Mouse (Mus musculus): ENCODE results near the gene Tbx5. TPM values are rescaled to one million over a fixed set of nuclear protein-coding genes. Genes with fewer than 3 reads are reported as not detected.

The Tbx5 gene
- not detected for polyA plus RNA-seq (2017; shearing (Covaris generic))

DNA sequence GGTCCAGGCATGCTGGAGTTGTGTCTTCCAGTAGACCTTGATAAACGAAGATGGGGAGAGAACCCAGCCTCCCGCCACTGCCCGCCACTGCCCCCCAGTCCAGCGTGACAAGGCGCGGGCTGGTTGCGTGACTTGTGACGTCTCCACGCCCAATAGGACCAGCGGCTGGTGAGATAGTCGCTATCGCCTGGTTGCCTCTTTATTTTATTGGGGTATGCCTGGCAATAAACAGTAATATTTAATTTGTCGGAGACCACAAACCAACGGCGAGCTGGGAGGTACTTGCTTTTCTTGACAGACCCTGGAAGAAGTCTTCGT lies at the start of gene Tbx5:
Gene Tbx5, plus strand, starts transcription at position 190 of the 318 bp plus-strand sequence.
- no peak for ATAC-seq

DNA sequence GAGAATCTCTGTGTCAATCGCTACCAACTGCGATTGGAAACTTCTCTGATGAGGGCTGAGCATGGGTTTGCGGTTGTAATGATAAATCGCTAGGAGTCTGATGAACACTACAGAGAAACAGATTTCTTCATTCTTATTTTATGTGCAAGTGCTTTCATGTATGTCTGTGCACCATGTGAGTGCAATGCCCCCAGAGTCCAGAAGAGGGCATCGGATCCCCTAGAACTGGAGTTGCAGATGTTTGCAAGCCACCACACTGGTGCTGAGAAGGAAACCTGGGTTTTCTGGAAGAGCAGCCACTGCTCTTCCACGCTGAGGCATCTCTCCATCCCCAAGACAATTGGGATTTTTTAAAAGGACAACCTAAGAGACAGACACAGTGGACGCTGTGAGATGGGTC lies 46.5 kb upstream of the Tbx5 start:
- ATAC-seq, result no peak

DNA sequence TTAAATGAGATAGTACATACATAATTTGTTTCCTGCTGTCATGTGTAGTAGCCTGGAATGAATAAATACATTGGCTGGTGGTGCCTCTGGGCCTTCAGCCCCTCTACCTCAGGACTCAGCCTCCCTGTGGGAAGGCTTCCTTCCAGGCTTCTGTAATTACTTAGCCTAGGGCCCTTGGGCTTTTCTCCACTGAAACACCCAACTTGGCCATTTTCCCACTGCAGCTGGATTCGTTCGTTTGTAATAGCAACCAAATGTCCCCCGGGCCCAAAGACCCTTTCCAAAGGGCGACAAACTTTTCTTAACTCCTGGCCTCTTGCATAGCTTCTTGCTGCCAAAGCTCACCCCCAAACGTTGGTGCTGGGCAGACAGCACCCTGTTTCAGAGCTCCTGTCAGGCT lies 40.8 kb upstream of the Tbx5 start:
- no peak for ATAC-seq

DNA sequence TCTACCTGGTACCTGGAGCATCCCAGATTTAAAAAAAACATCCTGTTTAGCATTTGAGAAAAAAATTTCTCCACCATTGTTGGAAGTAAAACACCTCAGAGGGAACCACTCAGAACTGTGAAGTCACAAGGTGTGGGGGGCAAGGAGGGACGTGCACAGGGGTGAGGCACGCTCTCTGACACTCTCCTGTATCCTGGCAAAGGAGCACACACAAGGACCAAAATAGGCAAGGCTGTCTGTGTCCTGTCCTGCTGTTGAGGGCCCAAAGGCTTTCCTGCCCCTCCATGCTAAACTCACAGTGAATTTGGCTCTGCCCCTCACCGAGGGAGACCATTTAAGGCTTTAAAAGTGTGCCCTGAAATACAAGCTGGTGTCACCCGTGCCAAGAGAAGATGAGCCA lies 38.5 kb upstream of the Tbx5 start:
- ATAC-seq, result no peak

DNA sequence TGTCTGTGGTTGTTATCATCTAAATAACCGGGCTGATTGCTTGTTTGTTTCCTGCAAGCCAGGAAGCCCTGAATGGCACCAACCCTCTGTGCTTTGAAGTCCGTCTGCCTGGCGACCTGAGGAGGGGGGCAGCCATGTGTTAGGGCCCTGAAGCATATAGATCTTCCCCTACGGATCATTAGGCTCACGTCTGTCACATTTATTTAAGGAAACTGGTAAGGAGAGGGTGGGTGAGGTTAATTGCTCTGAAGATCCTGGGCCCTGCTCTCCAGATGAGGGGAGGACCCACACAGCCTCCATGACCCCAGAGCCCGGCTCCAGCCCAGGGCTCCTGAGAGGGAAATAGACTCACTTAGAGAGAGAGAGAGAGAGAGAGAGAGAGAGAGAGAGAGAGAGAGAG lies 37.1 kb upstream of the Tbx5 start:
- no peak for ATAC-seq

DNA sequence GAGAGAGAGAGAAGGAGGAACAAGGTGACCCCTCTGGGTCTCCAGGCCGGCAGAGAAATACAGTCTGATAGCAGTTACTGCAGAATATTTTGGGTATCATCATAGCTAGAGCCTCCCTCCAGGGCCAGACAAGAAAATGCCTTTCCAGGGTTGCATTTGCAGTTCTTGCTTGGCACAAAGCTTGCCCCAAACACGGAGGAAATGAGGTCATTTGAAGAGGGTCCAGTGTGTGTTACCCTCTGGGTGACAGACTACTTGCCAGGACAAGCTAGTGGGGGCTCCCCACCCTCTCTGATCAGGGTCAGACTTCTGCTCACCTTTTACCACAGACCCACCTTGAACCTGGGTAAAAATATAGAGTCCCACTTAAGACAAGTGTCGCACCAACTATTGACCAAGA lies 36.7 kb upstream of the Tbx5 start:
- ATAC-seq, result no peak

DNA sequence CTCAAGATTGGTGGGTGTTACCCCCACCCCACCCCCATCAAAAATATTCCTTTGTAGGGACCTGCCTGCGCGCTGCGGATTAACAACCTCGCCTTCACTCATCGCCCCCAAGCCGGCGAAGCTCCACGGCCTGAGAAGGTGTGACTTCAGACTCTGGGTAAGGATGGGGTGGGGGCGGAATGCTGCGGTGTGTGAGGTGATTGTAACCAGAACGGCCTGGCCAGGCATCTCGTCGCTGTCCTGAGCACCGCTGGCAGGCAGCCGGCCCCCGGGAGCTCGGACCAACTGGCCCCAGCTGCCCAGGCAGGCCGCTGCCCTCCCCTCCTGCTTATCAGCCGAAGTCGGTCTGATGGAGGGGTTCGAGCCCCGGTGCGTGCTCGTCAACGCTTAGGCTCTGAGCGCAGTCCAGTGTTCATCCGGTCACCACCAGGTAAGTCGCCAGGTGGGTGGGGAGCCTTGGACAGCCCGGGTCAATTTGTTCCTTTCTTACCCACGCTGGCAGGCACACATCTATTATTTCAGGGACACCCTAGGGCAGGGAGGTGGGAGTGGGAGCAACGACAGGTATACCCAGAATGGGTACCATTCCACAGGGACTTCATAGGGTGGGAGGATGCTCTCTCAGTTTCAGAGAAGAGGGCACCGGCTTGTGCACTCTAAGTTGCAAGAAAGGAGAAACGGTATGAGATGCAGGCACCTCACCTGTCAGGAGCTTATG lies 35.9 kb upstream of the Tbx5 start:
- ATAC-seq, result no peak

DNA sequence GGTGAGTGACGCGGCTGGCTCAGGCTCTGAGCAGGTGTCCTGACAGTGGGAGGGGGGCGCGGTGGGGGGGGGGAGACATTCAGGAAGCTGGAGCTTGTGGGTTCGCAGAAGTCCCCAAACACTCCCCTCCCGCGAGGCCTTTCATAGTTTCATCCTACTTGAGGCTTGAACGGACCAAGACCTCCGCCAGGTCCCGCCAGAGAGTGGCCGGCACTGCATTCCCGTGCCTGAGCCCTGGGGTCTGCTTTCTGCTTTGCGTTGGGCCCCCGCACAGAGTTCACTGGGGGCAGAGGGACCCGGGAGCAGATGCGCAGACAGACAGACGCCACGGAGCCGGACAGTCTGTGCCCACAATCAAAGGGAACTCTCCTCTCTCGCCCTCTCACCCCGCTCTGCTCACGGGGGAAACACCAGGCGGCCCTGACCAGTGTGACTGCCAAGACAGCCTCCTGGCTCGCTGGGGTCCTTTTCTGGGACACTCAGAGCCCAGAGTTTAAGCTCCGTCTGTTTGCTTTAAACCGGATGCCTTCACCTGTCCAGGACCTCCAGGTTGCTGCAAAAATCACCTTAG lies 34.8 kb upstream of the Tbx5 start:
- ATAC-seq, result no peak

DNA sequence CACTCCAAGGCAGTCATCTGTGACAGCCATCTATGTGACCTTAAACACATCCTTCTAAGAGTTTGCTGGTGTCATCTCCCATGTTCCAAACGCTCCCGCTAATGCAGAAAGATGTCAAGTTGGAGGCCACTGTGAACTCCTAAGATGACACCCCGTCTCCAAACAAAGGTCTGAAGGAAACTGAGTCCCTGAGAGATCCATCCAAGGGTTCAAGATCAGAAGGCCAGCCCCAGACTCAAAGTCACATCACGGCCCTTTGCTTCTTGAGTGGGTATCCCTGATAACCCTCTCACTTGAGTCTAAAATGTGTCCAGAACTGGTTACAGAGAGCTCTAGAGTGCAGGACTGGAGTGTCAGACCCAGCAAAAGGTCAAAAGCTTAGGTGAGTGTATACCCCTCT lies 34.2 kb upstream of the Tbx5 start:
- no peak for ATAC-seq

DNA sequence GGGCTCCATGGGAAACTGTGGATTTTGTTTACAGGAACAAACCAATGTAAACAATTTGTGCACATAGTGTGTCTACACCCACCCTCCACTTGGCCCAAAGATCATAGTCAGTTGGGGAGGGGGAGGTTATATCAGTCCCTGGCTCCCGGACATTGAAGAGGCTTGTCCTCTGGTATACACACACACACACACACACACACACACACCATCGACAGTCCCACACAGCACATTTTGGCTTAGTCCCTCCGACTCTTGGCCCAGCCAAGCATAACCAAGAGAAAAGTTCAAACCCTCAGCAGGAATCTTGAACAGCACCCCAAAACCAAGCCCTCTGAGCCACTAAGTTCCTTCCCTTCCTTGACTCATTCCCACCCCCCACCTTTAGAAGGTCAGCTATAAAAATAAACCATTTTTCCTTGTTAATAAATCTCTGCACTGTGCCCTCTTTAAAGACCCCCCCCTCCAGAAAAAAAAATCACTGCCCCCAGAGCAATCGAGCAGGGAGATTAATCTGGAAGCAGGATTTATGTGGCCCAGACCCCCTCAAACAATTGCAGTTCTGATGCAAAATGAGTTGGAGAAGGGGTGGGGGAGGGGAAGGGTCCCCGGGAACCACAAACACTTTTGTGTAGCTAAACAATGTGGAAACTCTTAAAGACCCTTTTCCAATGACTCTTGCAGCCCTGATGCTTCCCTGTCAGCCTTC lies 33.6 kb upstream of the Tbx5 start:
- no peak for ATAC-seq

DNA sequence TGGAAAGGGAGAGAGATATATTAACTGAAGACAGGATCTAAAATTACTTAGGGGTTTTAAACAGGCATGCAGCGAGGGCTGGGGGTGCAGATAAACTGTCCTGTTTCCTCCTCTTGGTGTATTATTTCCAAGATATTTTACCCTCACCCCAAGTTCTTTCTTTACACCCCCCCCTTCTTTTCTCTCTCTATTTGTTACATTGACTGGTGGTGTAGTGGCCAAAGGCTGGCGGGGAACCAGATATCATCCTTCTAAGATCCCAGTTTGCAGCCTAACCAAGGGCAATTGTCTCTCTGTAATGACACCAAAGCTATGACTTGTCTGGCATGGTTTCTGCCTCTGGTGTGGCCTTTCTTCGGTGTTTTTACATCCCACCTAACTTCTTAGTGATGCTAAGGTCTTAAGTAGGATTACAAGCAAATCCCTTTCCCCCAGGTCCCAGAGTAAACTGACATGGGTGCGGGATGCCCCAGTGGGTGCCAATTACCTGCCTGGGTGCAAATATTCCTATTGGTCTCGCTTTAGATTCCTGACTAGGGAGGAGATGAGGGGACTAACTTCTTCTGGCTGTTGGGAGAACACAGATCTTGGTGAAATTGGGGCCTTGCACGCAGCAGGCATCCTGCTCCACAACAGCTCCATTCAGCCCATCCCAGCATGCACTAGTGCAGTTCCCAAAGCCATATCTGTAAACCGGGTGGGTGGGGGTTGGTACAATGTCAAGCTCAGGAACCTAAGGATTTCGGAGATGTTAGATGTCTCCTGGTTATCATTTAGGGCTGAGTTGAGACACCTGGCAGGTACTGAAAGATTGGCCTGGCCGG lies 32.8 kb upstream of the Tbx5 start:
- no peak for ATAC-seq

DNA sequence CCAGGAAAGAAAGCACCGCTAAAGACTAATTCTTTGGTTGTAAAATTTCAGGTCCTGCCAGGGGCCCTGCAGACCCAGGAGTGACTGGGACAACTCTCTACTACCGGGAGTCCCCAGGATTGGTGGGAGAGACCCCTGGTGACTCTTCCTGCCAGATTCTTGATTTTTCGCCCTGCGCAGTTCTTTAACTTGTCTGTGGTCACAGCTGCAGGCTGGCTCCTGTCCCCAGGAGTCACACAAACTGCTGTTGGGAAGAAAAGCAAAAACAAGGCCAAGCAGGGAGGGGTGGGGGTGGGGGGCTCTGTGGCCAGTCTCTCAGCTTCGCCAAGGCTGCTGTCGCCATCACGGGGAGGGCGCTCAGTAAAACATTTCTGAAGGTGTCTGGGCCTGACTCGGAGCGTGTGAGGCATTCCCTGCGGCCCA lies 32.2 kb upstream of the Tbx5 start:
- ATAC-seq, result no peak

DNA sequence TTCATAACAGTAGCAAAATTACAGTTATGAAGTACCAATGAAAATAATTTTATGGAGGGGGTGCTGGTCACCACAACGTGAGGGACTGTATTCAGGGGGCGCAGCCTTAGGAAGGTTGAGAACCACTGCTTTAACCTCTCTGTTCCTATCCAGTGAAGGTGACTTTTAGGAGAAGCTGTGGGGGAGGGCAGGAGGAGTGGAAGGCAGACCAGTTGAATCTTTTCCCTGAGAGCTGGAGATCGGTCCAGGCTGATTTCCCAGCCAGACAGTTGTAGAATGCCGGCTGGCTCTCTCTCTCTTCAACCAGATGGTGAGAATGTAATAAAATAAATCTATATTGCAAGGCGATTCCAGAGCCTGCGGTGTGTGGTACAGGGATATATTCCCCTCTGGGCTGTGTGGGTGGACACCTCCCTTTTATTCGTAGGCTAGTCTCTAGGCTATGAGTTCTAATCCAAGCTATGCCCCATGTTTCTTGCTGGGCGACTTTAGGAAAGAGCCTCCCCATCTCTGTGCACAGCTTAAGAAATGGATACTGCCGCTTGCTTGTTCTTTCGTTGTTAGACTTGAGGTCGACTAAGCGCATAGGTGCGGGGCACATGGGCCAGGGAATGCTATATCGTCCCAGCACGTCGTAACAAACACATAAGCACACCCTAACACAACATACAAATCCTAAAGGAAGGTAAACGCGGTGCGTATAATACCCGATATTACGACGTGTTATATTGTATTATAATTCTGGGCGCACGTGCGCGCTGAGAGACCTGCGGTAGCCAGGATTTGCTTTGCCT lies 29.7 kb upstream of the Tbx5 start:
- ATAC-seq, result no peak

DNA sequence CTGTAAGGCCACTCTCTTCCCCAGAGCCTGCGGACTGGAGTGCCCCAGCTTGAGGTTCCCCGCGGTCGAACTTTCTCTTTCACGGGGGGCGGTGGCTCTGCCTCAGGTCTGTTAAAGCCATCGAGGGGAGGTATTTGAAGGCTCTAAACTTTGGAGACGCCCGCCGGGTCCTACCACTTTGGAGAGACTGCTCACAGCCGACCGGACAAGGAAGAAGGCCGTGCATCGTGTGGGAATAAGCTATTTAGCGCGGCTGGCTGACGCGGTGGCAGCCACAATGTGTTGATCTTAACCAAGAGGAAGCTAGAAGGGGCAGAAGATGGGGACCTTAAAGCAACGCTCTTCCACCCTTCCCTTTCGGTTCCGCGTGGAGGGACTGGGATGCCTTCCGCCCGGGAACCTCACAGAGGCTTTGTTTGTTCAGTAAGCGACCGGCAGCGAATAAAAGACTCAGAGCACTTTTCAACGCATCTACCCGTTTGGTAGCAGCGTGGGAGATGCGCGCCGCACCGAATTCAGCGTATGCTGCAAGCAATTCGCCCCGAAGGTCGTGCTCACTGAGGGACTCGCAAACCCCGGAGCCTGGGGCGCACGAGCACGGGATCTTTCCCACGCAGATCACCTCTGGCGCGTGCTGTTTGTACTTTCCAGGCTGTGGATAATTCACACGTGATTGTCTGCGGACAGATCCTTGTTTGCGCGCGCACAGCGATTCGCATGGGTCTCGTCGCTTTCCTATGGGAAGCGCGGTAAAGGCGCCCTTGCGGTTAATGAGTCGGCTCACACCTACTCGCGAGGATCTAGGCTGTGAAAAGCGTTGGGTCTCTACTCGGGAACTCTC lies 28.8 kb upstream of the Tbx5 start:
- ATAC-seq, result no peak

DNA sequence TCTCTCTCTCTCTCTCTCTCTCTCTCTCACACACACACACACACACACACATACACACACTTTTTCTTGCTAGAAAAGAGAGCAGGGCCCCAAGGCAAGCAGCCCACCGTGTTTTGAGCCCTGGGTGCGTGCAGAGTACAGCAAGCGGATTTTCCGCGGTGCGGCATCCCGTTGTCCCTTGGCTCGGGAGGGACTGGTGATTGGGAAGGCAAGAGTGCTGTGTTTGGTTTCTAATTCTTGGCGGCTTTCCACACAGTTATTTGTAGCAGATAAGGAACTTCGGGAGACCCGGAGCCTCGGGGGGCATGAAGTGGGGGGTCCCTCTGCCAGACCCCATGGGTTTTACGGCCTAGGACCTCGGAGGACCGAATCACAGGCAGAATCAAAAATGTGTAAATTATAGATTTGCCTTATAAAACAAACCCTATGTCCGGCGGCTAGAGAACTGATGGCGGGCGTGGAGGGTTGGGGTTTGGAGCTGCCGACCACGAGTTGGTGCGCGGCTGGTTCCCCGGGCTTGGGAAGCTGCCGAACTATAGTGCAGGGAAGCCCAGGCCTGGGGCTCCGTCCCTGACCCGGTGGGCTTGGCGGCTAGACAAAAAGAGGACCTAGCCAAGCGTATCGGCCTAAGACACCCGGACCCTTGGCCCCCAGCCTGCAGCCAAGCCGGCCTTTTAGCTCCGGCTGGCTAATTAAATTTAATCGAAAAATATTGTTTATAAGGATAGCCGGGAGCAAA lies 28.0 kb upstream of the Tbx5 start:
- no peak for ATAC-seq

DNA sequence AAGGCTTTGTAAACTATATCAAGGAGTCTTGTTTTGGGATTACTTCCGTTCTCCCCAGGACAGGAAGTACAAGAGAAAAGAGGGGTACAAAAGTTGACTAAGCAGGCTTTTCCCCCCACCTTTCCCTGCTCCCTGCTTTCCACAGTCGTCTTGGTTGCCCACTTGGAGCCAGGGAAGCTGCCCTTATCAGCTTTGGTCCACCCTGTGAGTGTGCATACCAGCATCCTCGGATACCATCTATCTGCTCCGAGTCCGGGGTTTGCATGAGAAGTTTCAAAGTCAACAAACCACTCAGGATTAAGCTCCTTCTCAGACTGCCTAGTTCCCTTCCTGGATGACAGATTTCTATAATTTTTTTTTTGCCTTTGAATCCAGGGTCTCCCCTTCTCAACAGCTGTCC lies 26.8 kb upstream of the Tbx5 start:
- no peak for ATAC-seq

DNA sequence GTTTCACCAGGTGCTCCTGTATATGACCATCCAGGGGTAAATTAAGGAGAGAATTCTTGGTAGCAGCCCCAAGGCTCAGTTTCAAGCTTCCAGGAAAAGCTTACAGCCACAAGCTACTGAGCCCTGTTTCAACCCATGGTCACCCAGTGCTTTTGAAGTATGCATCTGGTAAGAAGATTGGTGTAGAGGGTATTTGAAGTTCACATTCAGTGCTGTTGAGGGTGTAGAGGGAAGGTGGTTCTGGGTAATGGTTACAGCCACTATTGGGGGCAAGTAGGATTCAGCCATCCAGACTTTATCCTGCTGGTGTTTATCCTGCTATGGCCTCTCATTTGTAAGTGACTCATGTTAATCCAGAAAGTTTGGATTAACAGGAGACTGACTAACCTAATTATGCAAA lies 26.0 kb upstream of the Tbx5 start:
- no peak for ATAC-seq

DNA sequence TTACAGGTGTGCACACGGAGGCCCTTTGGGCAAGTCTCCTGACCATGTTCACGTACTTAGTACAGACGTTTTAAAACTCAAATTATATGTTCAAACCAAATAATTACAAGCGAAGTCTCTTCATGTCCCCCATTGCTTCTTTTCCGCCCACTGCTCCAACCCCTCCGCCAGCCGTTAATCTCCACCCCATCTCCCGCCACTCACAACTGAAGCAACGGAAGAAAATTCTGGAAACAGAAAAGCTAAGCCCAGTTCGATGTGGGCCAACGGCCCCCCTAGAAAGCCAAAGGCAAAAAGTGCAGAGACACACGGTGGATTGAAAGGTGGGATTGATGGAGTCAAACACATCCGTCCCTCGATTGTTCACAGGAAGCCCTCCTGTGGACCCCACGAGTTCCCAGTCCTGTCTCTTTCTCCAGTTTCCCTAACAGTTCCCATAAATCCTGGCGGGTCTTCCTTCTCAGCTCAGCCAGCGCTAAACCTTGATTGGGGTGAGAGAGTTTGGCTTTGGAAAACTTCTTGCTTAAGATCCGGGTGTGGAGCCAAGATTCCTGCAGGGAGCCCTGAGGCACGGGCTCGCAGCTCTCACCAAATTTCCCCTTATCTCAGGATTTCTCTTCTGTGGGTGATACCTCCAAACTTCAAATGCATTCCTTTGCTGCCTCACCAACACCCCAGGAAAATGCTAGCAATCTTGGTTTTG lies 24.8 kb upstream of the Tbx5 start:
- ATAC-seq, result no peak

DNA sequence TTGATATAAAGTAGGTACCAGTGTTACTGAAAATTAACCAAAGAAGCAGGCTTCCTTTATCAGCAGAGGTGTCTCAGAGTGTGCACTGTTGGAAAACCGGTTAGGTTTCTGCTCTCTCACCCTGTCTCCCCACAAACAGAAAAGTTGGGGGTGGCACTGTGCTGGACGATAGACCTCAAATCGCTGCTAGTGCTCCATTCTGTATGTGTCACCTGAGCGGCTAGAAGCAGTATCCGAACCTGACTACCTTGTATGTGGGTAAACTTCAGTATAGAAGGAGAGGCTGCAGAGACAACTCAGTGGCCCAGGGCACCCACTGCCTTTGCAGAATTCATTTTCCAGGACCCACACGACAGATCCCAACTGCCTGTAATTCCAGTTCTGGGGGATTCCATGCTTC lies 23.8 kb upstream of the Tbx5 start:
- no peak for ATAC-seq

DNA sequence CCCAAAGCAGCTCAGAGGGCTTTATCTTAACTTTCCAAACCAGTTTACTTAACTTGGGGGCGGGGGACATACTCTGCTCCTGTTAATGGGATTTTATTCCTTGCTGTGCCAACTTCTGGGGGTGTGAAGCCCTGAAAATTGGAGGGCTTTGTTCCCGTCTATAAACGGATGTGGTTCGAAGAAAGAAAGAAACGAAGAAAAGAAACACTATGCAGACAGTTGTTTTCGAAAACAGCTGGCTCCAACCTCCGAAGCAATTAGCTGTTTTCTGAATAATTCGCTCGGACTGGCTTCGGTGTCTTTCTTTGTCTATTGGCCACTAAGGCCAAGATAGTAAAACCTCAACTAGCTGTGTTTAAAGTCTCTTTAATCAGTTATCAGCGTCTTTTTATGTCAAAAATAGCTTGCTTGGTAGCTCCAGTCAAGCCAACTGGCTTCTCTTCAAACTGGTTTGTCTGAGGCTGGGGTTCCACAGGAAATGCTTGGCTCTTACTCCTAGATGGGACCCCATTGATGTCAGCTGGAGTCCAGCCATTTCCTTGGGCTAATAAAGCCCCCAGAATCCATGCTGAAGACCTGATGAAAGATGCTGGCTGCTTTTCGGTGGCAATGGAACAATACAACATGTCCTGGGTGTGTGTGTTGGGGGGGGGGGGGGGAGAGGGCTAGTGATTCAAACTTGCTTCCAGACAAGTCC lies 21.3 kb upstream of the Tbx5 start:
- ATAC-seq, result no peak

All from inflammation-experienced regulatory T-cells, adult 6 months (primary cell).